Mouse (Mus musculus): Measurements from ENCODE around the gene Icmt. TPM values are rescaled to one million over a fixed set of nuclear protein-coding genes. Genes with fewer than 3 reads are reported as not detected.

Icmt gene
- total and polyA plus RNA-seq, 3 experiments = 30.4 to 50.8 TPM; not detected in 1

- H3K27ac ChIP-seq (ENCODE audit: control insufficient read depth, low read depth, low read length) = no peak overlapping the region
- no peak overlapping the region; a peak in 1 of 4 replicates for H3K4me3 ChIP-seq (ENCODE audit: control insufficient read depth in 1 of 2, insufficient read depth in 1 of 2, low read depth in 2 of 2, low read length in 2 of 2)
Measured at GRCm38 (mm10) chr4:152298836-152299235, 1.8 kb downstream of the Icmt start.

GRCm38 (mm10) chr4:152300375-152300774, 3.3 kb downstream of the Icmt start:
- peaks cover 4 to 8% of the 10 kb centered on the region in 2 experiments; a peak in 3 of 4 replicates for H3K4me1 ChIP-seq (ENCODE audit: control insufficient read depth in 1 of 2, insufficient read depth in 2 of 2, low read length in 2 of 2)
- TF ChIP-seq USF2 (IDR thresholded peaks at IDR 0.05; ENCODE audit: borderline replicate concordance in 1 of 2, insufficient read depth in 1 of 2, low read depth in 1 of 2, low read length in 2 of 2) (no peak), KAT2A (conservative IDR thresholded peaks at IDR 0.05; ENCODE audit: low read depth, low read length) (no peak), ZMIZ1 (IDR thresholded peaks at IDR 0.05; ENCODE audit: low read depth, low read length) (no peak)
- H3K4me3 ChIP-seq (ENCODE audit: control insufficient read depth in 1 of 2, insufficient read depth in 1 of 2, low read depth in 2 of 2, low read length in 2 of 2) = no peak overlapping the region
- peaks cover 20% of the 10 kb centered on the region for H3K79me2 ChIP-seq (ENCODE audit: control insufficient read depth, insufficient read depth, low read length, poor library complexity)
- H3K36me3 ChIP-seq (ENCODE audit: control insufficient read depth in 1 of 2, insufficient read depth in 2 of 2, low read length in 2 of 2) = peaks cover 0 to 8% of the 10 kb centered on the region in 2 experiments; a peak in 2 of 4 replicates
- H3K27ac ChIP-seq (ENCODE audit: control insufficient read depth, low read depth, low read length) = no peak overlapping the region
- no peaks in the 10 kb centered on the region for H3K9me3 ChIP-seq (replicated peaks; ENCODE audit: insufficient read depth, low read length)
- no peaks in the 10 kb centered on the region for H3K27me3 ChIP-seq (ENCODE audit: control insufficient read depth in 1 of 2, insufficient read depth in 2 of 2, low read length in 2 of 2)
- H3K9ac ChIP-seq (ENCODE audit: control insufficient read depth, low read depth, low read length, poor library complexity, severe bottlenecking) = no peak overlapping the region
- DNase-seq (ENCODE audit: low read depth, low spot score) = no peak

More at GRCm38 (mm10) chr4:152298836-152299235, 1.8 kb downstream of the Icmt start:
- H3K4me1 ChIP-seq (ENCODE audit: control insufficient read depth in 1 of 2, insufficient read depth in 2 of 2, low read length in 2 of 2) = peaks cover 4 to 14% of the 10 kb centered on the region in 2 experiments; a peak in 3 of 4 replicates
- H3K36me3 ChIP-seq (ENCODE audit: control insufficient read depth in 1 of 2, insufficient read depth in 2 of 2, low read length in 2 of 2) = peaks cover 0 to 8% of the 10 kb centered on the region in 2 experiments; a peak in 1 of 4 replicates
- H3K79me2 ChIP-seq (ENCODE audit: control insufficient read depth, insufficient read depth, low read length, poor library complexity) = peaks cover 20% of the 10 kb centered on the region
- TF ChIP-seq TCF12 (IDR thresholded peaks at IDR 0.05; ENCODE audit: low read depth, low read length) = no peak
- no peak for TF ChIP-seq E2F4 (IDR thresholded peaks at IDR 0.05; ENCODE audit: borderline replicate concordance, low read depth, low read length)
- no peak for TF ChIP-seq ELF1 (IDR thresholded peaks at IDR 0.05; ENCODE audit: low read depth, low read length)
- no peak for TF ChIP-seq GABPA (IDR thresholded peaks at IDR 0.05; ENCODE audit: low read depth, low read length)
- no peak for TF ChIP-seq USF2 (IDR thresholded peaks at IDR 0.05; ENCODE audit: borderline replicate concordance in 1 of 2, insufficient read depth in 1 of 2, low read depth in 1 of 2, low read length in 2 of 2)
- no peak for TF ChIP-seq MXI1 (IDR thresholded peaks at IDR 0.05; ENCODE audit: low read depth, low read length)
- no peak for TF ChIP-seq RAD21 (IDR thresholded peaks at IDR 0.05; ENCODE audit: low read depth, low read length)
- no peak for TF ChIP-seq SIN3A (IDR thresholded peaks at IDR 0.05; ENCODE audit: low read length)
- no peak for TF ChIP-seq BHLHE40 (IDR thresholded peaks at IDR 0.05; ENCODE audit: borderline replicate concordance, low read depth, low read length)
- TF ChIP-seq ZKSCAN1 (IDR thresholded peaks at IDR 0.05; ENCODE audit: low read depth, low read length) = no peak
- H3K9ac ChIP-seq (ENCODE audit: control insufficient read depth, low read depth, low read length, poor library complexity, severe bottlenecking) = peak overlapping the region; percentile 4; the same call in 1 of the 2 replicates
- no peak for DNase-seq (ENCODE audit: low read depth, low spot score)
- no peaks in the 10 kb centered on the region for H3K9me3 ChIP-seq (replicated peaks; ENCODE audit: insufficient read depth, low read length)
- H3K27me3 ChIP-seq (ENCODE audit: control insufficient read depth in 1 of 2, insufficient read depth in 2 of 2, low read length in 2 of 2) = no peaks in the 10 kb centered on the region

GRCm38 (mm10) chr4:152302012-152302411, 5.0 kb downstream of the Icmt start:
- H3K36me3 ChIP-seq (ENCODE audit: control insufficient read depth in 1 of 2, insufficient read depth in 2 of 2, low read length in 2 of 2) = peaks cover 0 to 8% of the 10 kb centered on the region in 2 experiments; a peak in 2 of 4 replicates
- no peaks in the 10 kb centered on the region for H3K9me3 ChIP-seq (replicated peaks; ENCODE audit: insufficient read depth, low read length)
- no peak for DNase-seq (ENCODE audit: low read depth, low spot score)
- H3K27me3 ChIP-seq (ENCODE audit: control insufficient read depth in 1 of 2, insufficient read depth in 2 of 2, low read length in 2 of 2) = no peaks in the 10 kb centered on the region
- H3K79me2 ChIP-seq (ENCODE audit: control insufficient read depth, insufficient read depth, low read length, poor library complexity) = peaks cover 18% of the 10 kb centered on the region
- TF ChIP-seq CHD1 (IDR thresholded peaks at IDR 0.05; ENCODE audit: low read depth, low read length) = no peak
- TF ChIP-seq HCFC1 (IDR thresholded peaks at IDR 0.05; ENCODE audit: low read depth, low read length) = no peak
- TF ChIP-seq NELFE (IDR thresholded peaks at IDR 0.05; ENCODE audit: low read depth, low read length) = no peak
- no peak for TF ChIP-seq ZC3H11A (IDR thresholded peaks at IDR 0.05; ENCODE audit: low read depth, low read length)
- TF ChIP-seq MYC (IDR thresholded peaks at IDR 0.05; ENCODE audit: low read depth, low read length) = no peak
- TF ChIP-seq MEF2A (IDR thresholded peaks at IDR 0.05; ENCODE audit: extremely low read depth, insufficient replicate concordance, low read depth, low read length, poor library complexity, severe bottlenecking) = no peak
- H3K9ac ChIP-seq (ENCODE audit: control insufficient read depth, low read depth, low read length, poor library complexity, severe bottlenecking) = no peak overlapping the region
- no peak overlapping the region for H3K27ac ChIP-seq (ENCODE audit: control insufficient read depth, low read depth, low read length)
- peaks cover 4 to 7% of the 10 kb centered on the region in 2 experiments; a peak in 2 of 4 replicates for H3K4me1 ChIP-seq (ENCODE audit: control insufficient read depth in 1 of 2, insufficient read depth in 2 of 2, low read length in 2 of 2)
- H3K4me3 ChIP-seq (ENCODE audit: control insufficient read depth in 1 of 2, insufficient read depth in 1 of 2, low read depth in 2 of 2, low read length in 2 of 2) = no peak overlapping the region

Measured in MEL (cell line).